Mouse (Mus musculus): ENCODE measurements around the gene Gm28051. TPM values are rescaled to one million over a fixed set of nuclear protein-coding genes. Genes with fewer than 3 reads are reported as not detected.
A peak's percentile ranks its signal among the peaks of the same experiment; 100 is the strongest.

Gene Gm28051
- total RNA-seq, 2 experiments from 2014 or later, result not detected

DNA sequence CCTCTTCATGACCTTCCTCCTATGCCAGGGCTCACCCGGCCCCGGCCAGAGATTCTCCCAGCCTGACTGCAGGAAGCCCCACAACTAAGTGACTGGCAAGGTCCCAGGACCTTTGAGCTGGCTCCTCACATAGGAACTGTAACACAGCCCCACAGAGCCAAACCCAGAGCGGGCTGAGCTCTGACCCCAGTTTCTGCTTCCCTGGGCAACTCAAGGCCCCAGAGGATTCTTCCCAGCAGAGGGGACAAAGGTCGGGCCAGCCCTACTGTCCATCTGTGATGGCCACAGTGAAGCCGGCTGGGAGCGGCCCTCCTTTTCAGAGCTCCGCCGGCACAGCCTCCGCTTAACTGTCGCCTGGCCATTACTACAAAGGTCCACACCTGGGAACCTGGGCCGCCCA, 66.4 kb downstream of the Gm28051 start:
- no peak for ATAC-seq (ENCODE audit: poor library complexity, severe bottlenecking)

DNA sequence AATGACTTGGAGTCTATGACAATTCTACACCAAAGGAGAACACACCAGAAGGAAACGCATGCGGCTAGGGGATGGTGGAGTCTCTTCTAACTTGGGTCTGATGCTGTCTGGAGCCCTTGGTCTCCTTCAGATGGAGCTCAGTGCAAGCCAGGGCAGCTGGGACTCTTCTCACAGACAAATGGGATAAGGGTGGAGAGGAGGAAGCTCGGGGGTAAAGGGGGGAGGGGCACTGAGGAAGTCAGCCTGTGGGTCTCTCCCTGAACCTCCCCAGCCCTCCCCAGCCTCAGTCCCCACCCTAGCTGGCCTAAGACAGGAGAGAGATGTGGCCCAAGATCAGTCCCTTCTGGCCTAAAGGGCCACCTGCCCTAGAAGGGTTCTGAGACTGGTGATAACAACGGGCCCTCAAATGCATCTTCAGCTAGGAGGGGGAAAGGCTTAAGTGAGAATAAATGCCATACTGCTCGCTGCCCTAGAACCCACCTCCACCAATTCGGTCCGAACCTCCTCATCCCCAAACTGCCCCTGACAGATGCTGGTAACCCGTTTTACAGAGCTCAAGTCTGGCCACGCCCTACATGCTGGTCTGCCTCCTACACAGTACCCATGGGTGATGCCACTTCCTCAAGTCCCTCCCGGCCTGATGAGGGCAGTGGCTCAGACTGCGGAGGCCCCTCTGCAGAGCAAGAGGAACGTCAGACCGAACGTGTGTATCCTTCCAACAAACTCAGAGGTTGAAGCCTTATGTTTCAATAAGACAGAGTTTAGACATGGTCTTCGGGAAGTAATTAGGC, 67.6 kb downstream of the Gm28051 start:
- peak; percentile 89 for ATAC-seq (ENCODE audit: poor library complexity, severe bottlenecking)

DNA sequence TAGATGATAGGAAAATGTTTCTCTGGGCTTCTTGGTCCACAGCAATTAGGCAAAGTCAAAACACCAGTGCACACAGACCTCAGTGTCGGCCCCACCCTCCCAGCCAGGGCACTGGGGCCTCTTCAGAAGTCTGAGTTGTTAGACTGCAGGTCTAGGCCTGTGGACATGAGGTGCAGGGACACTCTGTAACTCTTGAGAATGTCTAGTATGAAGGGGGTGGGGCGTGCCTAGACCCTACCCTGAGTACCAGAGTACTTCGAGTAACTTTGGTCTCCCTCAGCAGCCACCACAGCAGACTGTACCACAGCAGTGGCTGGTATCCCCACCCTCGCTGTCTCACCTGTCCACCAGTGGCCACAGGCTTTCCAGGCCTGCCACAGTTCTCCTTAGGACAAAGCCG, 71.2 kb downstream of the Gm28051 start:
- ATAC-seq (ENCODE audit: poor library complexity, severe bottlenecking), result no peak

DNA sequence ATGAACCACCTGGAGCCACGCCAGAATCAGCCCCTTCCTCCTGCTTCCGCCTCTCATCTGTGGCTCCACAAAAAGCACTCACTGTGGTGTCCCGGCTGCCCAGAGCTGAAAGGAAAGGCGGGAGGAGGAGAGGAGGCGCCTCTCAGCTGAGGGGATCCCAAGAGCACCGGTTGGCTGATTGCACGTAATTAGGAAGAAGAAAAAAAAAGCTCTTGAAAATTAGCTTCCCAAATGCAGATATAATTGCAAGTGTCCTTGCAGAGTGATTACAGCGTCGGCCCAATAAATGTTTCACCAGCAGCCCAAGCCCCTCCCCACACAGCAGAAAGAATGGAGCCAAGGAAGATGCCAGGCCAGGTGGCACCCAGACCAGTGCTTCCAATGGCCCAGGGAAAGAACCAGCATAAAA, 72.0 kb downstream of the Gm28051 start:
- no peak for ATAC-seq (ENCODE audit: poor library complexity, severe bottlenecking)

DNA sequence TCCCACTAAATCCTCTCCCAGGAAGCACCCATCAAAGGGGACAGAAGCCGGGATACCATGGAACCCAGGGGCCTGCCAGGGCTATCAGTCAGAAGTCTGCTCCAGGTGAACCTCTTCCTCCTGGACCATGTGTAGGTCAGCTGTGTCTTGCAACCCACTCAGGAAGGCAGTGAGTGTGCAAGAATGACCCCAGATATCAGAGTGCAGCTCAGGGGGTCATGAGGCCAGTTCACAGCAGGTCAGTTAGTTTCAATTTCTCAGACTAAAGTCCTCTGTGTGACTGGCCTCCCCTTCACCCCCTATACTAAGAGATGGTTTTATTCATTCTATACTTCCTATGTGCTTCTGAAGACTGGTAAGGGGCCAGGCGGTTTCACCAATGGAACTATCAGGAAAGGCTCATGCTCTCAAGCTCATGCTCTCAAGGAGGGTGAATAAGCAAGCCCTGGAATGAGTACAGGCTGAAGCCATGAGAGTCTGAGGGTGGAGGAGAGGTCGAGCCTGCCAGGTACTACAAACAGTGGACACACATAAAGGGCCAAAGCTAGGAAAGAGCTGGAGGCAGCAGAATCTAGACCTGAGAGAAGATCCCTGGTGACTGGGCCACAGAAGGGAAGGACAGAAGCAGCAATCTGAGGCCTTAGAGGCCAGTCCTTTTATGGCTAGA, 72.7 kb downstream of the Gm28051 start:
- ATAC-seq (ENCODE audit: poor library complexity, severe bottlenecking), result no peak

DNA sequence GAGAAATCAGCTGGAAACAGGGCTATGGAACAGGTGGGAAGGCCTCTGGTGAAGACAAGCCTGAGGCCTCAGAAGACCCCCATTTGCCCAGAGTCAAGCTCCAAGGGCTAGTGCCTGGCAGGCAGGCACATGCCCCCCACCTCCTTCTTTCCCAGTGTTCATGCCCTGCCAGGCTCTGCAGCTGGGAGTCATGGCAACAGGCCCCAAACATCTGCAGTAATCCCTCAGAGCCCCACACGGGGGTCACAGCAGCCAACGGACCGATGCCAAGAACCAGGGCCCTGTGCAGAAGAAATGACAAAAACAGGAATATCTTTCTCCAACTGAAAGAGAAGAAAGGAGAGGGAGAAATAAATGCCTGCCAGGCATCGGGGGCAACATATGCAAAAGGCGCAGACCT, 73.6 kb downstream of the Gm28051 start:
- ATAC-seq (ENCODE audit: poor library complexity, severe bottlenecking), result no peak

DNA sequence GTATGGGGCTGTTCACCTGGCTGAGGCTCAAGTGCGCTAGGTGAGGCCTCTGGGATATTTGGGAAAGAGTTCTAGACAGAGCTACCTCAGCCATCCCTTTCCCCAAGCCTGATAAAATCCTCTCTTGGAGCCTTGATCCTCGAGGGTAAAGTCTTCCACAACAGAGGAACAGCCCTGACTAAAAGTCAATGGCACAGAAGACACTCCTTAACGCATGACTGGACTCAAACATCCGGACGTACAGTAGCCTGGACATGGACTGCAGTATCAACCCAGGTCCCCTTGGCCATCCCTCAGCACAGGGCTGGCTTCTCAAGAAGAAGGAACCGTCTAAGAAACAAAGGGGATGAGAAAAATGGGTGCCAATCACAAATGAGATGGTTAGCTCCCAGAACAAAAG, 74.1 kb downstream of the Gm28051 start:
- no peak for ATAC-seq (ENCODE audit: poor library complexity, severe bottlenecking)

DNA sequence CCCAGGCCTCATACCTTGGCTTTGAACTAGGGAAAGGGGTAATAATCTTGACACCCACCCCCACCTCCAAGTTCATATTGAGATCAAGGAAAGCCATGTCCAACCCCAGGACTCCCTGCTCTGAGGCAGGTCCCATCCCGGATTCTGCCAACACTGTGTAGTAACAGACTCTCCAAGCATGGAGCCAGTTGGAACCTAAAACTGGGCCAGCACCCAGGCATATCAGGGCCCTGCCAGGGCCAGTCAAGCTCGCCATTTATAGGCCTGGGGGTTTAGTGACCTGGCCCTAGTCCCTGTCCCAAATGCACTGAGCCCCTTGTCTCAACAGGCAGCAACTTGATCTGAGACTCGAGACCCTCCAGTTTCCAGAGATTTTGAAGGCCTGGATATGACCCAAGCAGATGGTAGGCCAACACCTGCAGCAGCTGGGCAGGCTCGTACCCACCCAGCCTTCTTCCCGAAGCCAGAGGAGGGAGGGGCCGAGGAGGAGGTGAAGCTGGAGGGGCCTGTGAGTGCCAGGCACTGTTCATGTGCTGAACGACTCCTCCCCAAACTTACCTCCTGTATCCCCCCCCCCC, 74.8 kb downstream of the Gm28051 start:
- no peak for ATAC-seq (ENCODE audit: poor library complexity, severe bottlenecking)

DNA sequence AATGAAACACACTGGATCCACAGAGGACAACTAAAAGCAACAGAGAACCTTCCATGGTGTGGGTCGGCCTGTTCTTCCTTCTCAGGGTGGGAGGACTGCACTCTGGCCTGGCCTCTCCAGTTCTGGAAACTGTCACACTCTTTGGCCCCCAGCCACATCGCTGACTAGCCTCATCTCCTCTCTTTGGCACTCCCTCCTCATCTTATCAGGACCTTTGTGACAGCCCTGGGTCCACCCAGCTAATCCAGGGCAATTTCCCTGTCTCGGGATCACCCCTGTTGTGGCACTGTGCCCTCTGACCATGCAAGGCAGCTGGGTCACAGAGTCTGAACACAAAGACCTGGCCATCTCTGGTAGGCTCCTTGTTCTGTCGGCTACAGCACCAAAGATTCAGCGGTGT, 75.5 kb downstream of the Gm28051 start:
- no peak for ATAC-seq (ENCODE audit: poor library complexity, severe bottlenecking)

DNA sequence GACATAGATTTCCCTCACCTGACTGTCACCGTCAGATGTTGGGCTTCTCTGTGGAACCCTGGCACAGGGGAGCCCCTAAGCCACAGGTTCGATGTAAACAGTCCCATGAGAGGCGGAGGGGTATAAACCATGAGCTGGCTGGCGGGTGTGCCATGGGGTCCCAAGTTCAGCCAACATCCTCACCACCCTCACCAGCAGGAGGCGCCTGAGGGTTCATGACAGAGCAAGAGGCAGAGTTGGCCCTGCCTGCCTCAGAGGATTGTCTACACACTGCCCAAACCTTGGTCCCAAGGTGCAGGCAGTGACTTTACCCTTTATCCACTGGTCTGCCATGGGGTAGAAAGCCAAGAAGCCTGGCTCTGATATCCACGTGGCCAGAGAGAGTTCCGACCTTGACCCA, 76.0 kb downstream of the Gm28051 start:
- peak; percentile 54 for ATAC-seq (ENCODE audit: poor library complexity, severe bottlenecking)

DNA sequence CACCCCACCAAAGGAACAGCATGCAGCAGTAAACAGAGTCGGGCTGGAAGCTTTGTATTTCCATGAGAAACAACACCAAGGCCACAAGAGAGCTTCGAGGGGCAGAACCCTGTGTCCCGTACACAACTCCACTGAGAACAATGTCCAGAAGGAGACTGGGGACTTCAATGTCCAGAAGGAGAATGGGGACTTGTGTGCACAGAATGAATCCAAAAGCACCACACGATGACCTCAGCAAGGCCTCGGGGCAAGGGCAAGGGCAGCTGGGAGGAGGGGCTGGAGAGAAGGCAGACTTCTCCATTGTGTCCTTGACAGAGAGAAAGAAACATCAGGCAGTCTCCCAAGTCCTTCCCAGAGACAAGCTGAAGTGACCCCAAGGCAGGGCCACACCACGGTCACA, 78.7 kb downstream of the Gm28051 start:
- ATAC-seq (ENCODE audit: poor library complexity, severe bottlenecking), result no peak

DNA sequence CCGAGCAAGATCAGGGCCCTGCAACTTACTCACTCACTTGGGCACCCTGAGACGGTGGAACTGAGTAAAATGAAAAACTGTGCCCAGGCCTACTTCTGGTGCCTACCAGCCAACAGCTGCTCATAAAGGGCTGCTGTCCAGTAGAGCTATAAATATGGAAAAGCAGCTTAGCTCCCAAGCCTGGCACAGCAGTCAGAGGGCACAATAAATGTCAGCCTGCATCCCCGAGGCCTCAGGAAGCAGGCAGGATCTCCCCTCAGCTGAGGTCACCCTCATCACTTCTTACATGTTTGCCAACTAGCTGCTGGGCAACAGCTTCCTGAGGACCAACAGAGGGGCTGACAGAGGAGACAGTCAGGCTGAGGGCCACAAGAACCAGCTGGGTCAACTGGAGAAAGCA, 80.5 kb downstream of the Gm28051 start:
- no peak for ATAC-seq (ENCODE audit: poor library complexity, severe bottlenecking)

DNA sequence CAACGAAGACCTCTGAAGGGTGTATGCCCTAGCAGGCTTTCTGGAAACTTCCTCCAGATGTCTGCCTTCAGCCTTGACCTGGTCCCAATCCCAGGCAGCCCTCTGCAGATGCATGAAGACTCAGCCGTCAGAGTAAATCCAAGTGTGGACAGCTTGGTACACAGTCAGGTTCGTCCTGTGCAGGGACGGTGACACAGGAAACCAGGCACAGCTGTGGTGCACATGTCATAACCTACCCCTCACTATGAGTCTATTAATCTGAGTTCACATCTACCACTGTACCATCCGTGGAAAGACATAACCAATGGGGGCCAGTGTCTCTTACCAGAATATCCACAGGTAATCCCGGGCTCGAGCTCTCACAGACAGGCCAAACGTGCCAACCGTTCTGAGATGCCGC, 83.0 kb downstream of the Gm28051 start:
- peak; percentile 44; the same call in 1 of the 2 replicates for ATAC-seq (ENCODE audit: poor library complexity, severe bottlenecking)

DNA sequence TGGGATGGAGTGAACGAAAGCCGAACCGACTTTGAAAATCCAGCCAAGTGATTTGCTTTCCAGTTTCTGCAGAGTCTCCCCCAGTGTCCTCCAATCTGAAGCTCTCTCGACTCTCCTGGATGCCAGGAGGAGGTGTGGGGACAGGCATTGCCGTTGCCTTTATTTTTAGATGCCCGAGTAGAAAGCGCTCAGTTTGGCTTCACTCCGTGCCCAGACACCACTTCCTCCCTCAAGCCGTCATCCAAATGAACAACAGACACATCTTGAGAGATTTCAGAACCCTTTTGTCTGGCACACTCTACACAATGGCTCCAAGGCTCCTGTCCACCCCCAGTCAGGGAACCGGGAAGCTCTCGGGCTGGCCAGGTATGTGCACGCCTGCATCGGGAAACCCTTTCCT, 83.4 kb downstream of the Gm28051 start:
- no peak for ATAC-seq (ENCODE audit: poor library complexity, severe bottlenecking)

DNA sequence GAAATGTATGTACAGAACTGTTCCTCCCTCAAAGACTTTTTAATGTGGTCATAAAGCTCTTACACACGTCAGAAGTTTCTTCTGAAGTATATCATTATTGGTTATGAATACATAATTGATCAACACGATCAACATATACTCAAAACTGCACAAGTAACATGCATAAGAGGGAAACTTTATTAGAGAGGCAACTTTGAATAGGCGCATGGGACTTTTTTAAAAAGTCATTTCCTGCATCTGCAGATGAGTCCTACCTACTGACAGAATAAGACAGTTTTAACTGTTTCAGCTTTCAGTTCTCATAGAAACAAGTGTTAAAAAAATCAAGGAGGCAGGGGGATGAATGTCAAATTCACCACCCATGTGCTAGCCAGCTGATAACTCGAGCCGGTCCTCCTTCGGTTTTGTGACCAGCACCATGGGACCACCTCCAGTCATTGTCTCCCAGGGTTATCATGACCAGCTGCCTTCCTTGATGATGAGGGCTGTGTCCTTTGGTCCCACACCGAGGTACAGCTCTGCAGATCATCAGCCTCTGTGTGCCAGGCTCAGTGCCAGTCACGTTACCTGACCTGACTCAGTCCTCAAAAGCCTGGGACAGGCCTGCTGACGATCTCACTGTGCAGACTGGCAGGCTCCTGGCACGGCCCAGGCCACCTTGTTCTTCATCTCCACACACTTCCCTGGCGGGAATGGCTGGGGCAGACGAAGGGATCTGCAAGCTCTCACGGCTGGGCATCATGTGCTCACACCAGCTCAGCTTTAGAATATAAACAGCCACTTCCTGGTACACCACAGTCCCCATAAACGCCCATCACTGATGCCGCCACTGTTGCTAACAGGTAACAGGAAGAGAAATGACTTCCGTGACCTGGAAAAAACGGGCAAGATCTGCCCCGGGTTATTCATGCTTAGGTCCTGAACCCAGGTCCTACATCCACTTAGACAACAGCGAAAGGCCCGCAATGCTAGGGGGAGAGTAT, 84.4 kb downstream of the Gm28051 start:
- ATAC-seq (ENCODE audit: poor library complexity, severe bottlenecking), result no peak

DNA sequence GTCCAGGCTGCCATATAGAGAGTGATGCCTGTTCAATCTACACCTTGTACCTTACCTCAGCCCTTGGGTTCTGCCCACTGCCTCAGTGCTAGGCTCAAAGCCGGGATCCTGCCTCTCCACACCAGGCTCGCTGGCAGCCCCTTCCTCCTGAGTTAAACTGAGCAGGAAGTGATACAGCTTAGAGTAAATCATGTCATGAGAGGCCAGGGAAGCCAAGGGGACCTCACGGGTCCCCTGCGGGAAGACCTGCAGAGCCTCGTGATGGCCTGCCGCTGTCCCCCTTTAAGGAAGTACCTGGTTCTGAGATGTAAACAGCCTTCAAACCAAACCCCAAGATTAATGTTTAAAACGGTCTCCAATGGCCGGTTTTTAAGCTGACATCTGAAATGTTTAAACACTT, 85.4 kb downstream of the Gm28051 start:
- ATAC-seq (ENCODE audit: poor library complexity, severe bottlenecking), result 0 out of 2 replicates have a peak, but pooled peaks have one; percentile 9

DNA sequence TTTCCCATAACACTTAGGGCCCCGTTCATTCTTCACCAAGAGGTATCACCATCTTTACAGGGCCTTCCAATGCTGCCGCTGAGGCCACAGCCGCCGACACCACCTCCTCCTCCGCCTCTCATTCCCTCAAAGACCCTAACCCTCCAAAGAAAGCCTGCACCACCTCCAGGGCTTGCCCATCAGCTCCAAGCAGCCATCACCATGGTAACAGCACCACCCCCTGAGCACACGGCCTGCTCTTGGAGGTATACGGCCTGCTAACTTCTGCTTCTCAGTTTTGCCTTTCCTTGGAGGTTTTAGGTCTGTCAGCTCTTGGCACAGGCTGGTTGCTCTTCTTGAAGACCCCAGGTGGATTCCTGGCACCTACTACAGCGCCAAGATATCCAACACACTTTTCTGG, 86.7 kb downstream of the Gm28051 start:
- ATAC-seq (ENCODE audit: poor library complexity, severe bottlenecking), result no peak
